Mouse (Mus musculus) testis, adult 2 months (tissue): Measurements from ENCODE around the gene Hgd. TPM values are rescaled to one million over a fixed set of nuclear protein-coding genes. Genes with fewer than 3 reads are reported as not detected.
A peak's percentile ranks its signal among the peaks of the same experiment; 100 is the strongest.

Experiments used
- H3K27ac ChIP-seq: fragments of 200-500 bp; 2 replicates; pipeline ENCODE4 v1.5.1; 2012; ENCODE audit warnings: low read depth, low read length; ENCODE audit not compliant: control insufficient read depth, insufficient read depth
- H3K27me3 ChIP-seq: fragments of 200-500 bp; 2 replicates; pipeline ENCODE4 v1.6.1; 2012; ENCODE audit warnings: mild to moderate bottlenecking, low read length, moderate library complexity; ENCODE audit not compliant: control insufficient read depth, insufficient read depth
- H3K36me3 ChIP-seq: fragments of 200-500 bp; 2 replicates; pipeline ENCODE4 v1.6.1; 2012; ENCODE audit warnings: mild to moderate bottlenecking, low read length; ENCODE audit not compliant: control insufficient read depth, insufficient read depth
- H3K4me1 ChIP-seq: fragments of 200-500 bp; 2 replicates; pipeline ENCODE4 v1.6.1; 2012; ENCODE audit warnings: low read length; ENCODE audit not compliant: control insufficient read depth, insufficient read depth
- H3K4me3 ChIP-seq: fragments of 200-500 bp; 2 replicates; pipeline ENCODE4 v1.5.1; 2012; ENCODE audit warnings: low read depth, mild to moderate bottlenecking, low read length, moderate library complexity, mixed read lengths; ENCODE audit not compliant: control insufficient read depth
- CTCF ChIP-seq: fragments of 200-500 bp; IDR thresholded peaks from 2 replicates; pipeline ENCODE4 v1.5.1; 2012; ENCODE audit warnings: low read depth, mild to moderate bottlenecking, inconsistent platforms, low read length, moderate library complexity; ENCODE audit not compliant: control insufficient read depth, insufficient read depth, insufficient replicate concordance
- POLR2A ChIP-seq: fragments of 200-500 bp; IDR thresholded peaks from 2 replicates; pipeline ENCODE4 v1.6.1; 2012; ENCODE audit warnings: low read depth, mild to moderate bottlenecking, inconsistent platforms, low read length, moderate library complexity; ENCODE audit not compliant: control insufficient read depth
- polyA plus RNA-seq: library from polyadenylated mRNA; depleted of rRNA; stranded (reverse); fragments of >200 nt; gene quantifications from 2 replicates; pipeline ENCODE4 v1.2.3, GENCODE M21; 2012

Hgd gene
- polyA plus RNA-seq, 1 experiment: 1.2 TPM

- Histone ChIP-seq H3K4me1 (no peaks in the 10 kb centered on the region), H3K36me3 (no peaks in the 10 kb centered on the region), H3K27ac (no peak overlapping the region), H3K27me3 (no peaks in the 10 kb centered on the region), H3K4me3 (no peak overlapping the region)
- no peak for TF ChIP-seq POLR2A
- TF ChIP-seq CTCF: no peak
These were observed 12.6 kb upstream of the Hgd start for GRCm38 (mm10) chr16:37567113-37568050.

- TF ChIP-seq POLR2A: no peak
- TF ChIP-seq CTCF: no peak
- Histone ChIP-seq H3K36me3 (no peaks in the 10 kb centered on the region), H3K27me3 (no peaks in the 10 kb centered on the region), H3K27ac (no peak overlapping the region), H3K4me1 (peaks cover 9% of the 10 kb centered on the region), H3K4me3 (no peak overlapping the region)
These were observed 8.4 kb upstream of the Hgd start for GRCm38 (mm10) chr16:37571554-37571953.

GRCm38 (mm10) chr16:37572117-37572754 is 7.7 kb upstream of the Hgd start:
- Histone ChIP-seq H3K27ac (no peak overlapping the region), H3K36me3 (no peaks in the 10 kb centered on the region), H3K4me1 (peaks cover 9% of the 10 kb centered on the region), H3K4me3 (no peak overlapping the region), H3K27me3 (no peaks in the 10 kb centered on the region)
- TF ChIP-seq CTCF (no peak), POLR2A (no peak)

GRCm38 (mm10) chr16:37573061-37573460 is 6.9 kb upstream of the Hgd start:
- H3K36me3 ChIP-seq: no peaks in the 10 kb centered on the region
- no peak overlapping the region for H3K27ac ChIP-seq
- TF ChIP-seq POLR2A (no peak), CTCF (peak; percentile 58; the same call in 1 of the 2 replicates)
- no peak overlapping the region for H3K4me3 ChIP-seq
- no peaks in the 10 kb centered on the region for H3K27me3 ChIP-seq
- H3K4me1 ChIP-seq: peaks cover 9% of the 10 kb centered on the region

GRCm38 (mm10) chr16:37575325-37575724 is 4.6 kb upstream of the Hgd start:
- TF ChIP-seq CTCF (no peak), POLR2A (no peak)
- Histone ChIP-seq H3K27me3 (no peaks in the 10 kb centered on the region), H3K4me1 (peaks cover 9% of the 10 kb centered on the region), H3K4me3 (no peak overlapping the region), H3K27ac (no peak overlapping the region), H3K36me3 (no peaks in the 10 kb centered on the region)

- H3K36me3 ChIP-seq: no peaks in the 10 kb centered on the region
- TF ChIP-seq CTCF (no peak), POLR2A (no peak)
- H3K27me3 ChIP-seq: no peaks in the 10 kb centered on the region
- H3K4me1 ChIP-seq: peaks cover 9% of the 10 kb centered on the region
- H3K4me3 ChIP-seq: no peak overlapping the region
- H3K27ac ChIP-seq: no peak overlapping the region
These were observed 362 bp upstream of the Hgd start for GRCm38 (mm10) chr16:37579591-37579990.

GRCm38 (mm10) chr16:37580651-37581050 is 698 bp downstream of the Hgd start:
- Histone ChIP-seq H3K27me3 (no peaks in the 10 kb centered on the region), H3K4me1 (peaks cover 9% of the 10 kb centered on the region), H3K36me3 (no peaks in the 10 kb centered on the region), H3K4me3 (no peak overlapping the region), H3K27ac (no peak overlapping the region)
- TF ChIP-seq CTCF (no peak), POLR2A (no peak)
